Mouse (Mus musculus) adrenal gland, postnatal 4 days (tissue): ENCODE results near the gene Slc17a7. TPM values are rescaled to one million over a fixed set of nuclear protein-coding genes. Genes with fewer than 3 reads are reported as not detected.
A peak's percentile ranks its signal among the peaks of the same experiment; 100 is the strongest.
"Not testable (repeated sequence)": the region's sequence is repeated elsewhere in the genome, so short reads cannot be mapped to it uniquely, and the experiment has no call there.

Source experiments
- DNase-seq, 2 experiments: peaks; one replicate each; pipeline ENCODE4 v3.0.0; 2021 to 2022; ENCODE audit warnings: low spot score in 2 of 2, mixed read lengths in 2 of 2
- total RNA-seq, 2 experiments: library from RNA; stranded (reverse); gene quantifications; 2 replicates each; pipeline ENCODE4 v1.2.3; 2021

Slc17a7 gene
- total RNA-seq, 2 experiments from 2014 or later = 0.31 to 1.9 TPM

DNA sequence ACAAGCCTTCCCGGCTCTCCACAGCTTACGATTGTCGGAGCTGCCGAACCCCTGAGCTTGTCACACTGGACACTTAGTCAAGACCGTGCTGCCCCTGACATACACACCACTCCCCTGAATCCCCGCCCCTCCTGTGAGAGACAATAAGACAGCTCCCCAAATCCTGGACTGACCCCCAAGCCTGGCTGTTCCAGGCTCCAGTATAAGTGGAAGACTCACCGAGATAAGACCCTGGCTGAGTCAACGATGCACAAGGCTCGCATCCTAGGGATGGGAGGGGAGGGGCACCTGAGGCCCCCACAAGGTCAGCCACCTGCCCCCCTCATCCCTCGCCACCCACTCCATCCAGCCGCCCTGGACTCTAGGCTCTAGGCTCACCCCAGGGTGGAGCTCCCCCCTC, 31.9 kb upstream of the Slc17a7 start:
- no peak for DNase-seq

DNA sequence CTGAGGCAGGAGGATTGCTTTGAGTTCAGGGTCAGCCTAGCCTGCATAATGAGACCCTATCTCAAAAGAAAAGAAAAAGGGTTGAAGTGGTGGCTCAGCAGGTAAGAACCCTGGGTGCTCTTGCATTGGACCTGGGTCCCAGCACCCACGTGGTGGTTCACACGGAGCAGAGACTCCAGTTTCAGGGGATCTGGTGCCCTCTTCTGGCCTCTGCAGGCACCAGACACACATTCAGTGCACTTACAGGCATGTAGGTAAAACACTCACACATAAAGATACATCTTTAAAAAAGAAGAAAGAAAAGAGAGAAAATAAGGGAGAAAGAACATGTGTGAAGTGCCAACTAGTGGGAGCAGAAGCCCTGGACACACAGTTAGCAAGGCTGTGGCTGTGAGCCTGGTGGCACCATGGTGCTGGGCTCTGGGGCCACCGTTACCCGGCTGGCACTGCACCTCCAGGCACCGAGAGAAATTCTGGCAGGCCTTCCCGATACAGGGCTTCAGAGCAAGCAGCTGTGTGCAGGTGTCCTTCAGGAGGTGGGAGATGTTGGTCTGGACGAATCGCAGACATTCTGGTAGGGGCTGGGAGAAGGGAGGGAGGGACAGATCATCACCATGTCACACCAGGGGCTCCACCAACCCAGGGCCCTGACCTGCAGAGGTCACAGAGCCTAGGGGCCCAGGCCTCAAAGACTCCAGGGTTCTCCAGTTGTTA, 30.1 kb upstream of the Slc17a7 start:
- no peak for DNase-seq

DNA sequence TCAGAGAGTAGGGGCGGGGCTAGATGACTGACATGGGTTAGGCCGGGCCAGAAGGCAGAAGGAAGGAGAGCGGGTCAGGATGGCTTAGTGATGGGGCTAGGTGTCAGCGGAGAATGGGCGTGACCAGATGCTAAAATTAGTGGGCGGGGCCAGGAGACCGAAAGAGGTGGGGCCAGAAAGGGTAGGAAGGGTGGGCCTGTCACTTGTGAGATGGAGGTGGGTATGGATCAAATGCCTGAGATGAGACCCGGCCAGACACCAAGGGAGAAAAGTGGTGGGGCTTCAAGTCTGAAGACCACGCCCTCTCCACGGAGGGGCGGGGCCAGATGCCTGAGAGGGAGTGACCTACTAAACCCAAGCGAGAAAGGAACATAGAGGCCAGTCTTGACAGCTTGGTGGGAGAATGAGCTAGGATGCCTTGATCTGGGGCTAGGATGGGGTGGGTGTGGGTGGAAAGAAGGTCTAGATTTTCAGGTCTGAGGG, 29.2 kb upstream of the Slc17a7 start:
- DNase-seq = no peak

DNA sequence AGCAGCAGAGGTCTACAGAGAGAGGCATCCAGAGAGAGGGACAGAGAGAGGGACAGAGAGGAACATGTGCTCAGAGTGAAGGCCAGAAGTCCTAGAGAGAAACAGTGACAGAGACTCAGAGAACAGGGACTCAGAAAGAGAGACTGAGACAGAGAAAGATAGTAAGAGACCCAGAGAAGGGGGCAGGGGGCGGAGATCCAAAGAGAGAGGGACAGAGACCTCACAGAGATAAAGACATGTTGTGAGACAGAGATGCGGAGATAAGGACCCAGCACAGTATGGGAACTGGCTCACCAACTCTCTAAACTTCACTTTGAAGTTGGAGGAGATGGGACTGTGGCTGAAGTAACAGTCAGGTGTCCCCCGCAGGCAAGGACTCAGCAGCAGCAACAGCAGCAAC, 28.4 kb upstream of the Slc17a7 start:
- DNase-seq = no peak

DNA sequence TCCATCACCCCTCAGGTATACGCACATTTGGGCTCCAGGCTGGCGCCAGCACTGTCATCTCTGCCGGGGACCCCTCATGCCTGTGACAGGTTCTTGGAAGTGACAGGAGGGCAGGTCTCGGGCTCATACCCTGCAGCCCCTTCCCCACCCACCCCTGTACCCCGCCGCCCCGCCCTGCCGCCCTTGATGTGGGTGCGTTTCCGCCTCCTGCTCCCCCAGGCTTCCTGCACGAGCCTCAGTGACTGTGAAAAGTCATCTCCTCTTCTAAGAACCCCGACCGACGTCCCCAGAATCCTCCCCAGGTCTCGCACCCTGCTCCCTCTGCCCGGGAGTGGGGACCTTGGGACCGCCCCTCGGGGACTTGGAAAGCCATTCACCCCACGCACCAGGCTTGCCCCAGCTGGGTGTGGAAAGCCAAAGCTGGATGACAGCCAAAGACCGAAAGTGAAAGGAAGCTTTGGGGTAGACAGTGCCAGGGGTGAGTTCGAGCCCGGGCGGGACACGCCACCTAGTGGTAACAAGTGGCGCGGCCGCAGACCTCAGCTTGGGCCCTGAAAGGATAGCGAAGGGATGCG, 27.7 kb upstream of the Slc17a7 start, which contains the start of the genes Gm45713 and Flt3l:
Gm45713 (minus strand) TSS at position 239 of the 575 bp plus-strand sequence.
Flt3l (minus strand) TSS at position 440 of the 575 bp plus-strand sequence.
- peak; percentile 81 to 86 for DNase-seq

DNA sequence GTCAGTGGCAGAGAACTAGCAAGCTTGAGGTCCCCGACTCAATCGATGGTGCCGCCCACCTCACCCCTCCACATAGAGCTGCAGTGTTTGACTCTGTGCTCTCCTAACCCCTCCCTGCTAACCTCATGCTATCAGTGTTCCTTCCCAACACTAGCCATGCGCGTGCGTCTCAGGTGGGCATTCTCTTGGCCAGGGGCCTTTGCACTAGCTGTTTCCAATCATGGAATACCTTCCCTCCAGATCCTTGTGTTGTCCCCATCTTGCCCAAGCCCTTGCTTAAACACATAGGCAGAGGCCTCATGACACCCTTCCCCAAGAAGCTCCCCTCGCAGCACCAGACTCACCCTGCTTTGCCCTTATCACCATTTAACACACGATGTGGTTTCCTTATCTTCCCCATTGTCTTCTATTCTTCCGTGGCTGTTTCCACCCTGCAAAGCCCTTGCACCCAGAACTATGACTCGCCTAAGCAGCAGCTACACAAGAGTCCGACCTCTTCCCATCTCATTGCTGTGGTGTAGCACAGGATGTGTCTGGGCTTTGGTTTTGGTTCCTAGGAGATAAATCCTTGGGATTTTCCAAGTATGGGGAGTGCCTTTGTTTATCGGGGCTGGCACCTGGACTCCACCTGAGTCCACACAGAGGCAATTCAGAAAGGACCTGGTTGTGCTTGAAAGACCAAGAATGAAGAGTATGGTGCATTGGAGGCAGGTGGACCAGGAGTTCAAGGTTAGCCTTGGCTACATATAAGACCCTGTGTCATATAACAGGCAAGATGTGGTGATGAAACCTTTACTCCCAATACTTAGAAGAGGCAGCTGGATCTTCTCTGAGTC, 26.4 kb upstream of the Slc17a7 start:
- no peak for DNase-seq

DNA sequence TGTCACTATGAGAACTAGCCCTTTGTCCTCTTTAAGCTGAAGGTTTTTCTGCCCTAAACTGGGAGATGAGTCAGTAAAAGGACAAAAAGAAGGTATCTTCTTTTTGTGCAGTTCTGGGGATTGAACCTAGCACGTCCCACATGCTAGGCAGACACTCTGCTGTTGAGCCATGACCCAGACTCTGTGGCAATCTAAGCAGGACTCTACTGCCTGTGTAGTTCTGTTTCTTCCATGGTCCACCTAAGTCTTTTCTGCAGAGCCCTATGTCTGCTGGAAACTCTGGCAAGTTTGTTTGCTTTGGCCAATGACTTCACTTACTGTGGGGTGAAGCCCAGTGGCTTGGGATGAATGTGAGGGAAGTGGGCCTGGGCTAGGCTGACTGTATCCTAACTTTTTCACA, 25.3 kb upstream of the Slc17a7 start:
- DNase-seq = no peak

DNA sequence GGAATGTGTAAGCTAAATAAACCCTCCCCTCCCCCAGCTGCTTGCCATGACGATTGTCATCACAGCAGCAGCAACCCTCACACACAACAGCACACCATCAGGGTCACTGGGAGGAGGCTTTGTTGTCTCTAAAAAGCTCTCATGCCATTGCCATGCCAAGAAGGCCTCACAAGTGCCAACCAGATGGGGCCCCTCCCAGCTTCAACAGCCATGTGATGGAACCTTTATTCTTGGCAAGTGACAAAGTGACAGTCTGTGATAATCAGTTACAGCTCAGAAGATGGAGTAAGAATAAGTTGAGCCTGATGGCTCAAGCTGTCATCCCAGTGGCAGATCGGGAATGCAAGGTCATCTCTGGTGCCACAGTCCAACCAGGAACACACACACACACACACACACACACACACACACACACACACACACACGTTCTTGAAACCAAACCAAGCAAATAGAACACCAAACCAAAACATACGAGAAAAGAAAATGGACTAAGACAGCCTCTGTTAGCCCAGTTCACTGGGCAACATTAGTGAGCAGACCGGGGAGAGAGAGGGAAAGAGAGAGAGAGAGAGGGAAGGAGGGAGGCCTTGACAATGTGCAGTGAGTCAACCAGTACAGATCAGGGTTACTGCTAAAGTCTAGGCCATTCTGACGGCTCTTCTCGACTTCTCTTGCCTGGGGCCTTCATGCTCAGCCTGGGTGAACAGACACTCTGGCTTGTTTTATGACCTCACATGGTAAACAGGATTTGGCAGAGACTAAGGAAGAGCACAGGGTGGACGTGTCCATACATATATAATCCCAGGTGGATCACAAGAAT, 23.6 kb upstream of the Slc17a7 start:
- DNase-seq = no peak

DNA sequence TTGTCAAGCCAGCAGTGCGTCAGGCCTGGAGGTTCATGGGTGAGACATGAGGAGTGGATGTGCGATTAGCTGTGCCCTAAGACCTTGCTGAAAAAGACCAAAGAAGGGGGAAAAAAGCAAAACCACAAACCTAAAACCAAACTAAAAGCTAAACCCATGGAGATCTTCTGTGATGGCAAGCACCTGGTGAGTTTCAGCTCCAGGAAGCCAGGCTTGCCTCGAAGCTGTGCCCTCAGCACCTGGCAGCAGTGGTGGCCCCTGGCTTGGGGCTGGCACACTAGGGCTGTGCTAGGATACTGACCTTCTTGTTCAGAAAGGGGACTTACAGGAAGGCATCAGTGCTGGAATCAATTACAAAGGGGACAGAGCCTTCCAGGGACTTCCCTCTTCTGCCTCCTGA, 22.4 kb upstream of the Slc17a7 start:
- DNase-seq = no peak

DNA sequence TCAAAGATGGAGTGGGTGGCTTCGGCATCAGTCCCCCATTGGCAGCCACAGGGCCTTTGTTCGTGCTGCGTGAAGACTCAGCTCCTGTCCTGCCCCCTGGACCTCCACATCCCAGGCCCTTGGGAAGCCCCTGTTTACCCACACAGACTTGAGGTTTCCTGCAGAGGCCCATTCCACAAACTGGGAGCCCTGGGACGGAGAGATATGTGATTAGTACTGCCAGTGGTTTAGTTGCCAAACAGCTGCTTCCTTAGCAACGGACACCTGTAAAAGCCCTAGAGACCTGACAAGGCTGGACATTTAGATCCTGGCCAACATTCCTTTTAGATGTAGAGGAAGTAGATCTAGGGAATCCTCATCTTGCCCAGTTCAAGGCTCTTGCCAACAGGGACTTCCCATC, 21.8 kb upstream of the Slc17a7 start:
- DNase-seq = no peak

DNA sequence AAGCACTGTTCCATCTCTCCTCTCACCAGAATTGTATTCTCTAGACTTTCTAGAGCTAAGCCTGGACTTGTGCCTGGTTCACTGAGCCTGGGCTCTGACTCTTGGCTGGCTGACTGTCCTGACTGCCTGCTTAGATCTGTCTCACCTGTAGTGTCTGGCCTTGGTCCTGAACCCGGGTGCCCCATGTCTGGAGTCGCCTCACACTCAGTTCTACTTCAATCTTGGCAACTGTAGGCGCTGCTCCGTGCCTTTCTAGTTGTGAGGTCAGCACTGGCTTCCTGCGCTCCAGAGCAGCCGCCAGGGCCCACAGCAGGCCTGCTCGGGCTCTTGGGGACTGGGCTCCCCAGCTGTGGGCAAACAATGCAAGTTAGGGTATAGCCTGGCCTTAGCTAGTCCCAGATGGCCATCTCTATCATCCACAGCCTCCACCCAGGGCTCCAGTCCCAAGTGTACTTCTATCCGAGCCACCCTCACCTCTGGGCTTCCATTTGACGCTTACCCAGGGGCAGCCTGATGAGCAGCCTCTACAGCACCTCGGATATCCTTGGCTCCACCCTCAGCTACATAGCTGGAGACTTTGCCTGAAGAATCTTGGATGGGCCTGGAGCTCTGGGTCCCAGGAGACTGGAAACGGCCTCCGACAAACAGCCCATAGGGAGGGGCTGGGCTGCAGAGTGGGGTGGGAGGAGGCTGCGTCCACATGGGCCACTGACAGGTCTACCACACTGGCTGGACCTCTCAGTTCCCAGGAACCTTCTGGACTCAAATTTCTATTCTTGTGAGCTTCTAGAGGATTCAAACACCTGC, 19.2 kb upstream of the Slc17a7 start:
- DNase-seq = no peak

DNA sequence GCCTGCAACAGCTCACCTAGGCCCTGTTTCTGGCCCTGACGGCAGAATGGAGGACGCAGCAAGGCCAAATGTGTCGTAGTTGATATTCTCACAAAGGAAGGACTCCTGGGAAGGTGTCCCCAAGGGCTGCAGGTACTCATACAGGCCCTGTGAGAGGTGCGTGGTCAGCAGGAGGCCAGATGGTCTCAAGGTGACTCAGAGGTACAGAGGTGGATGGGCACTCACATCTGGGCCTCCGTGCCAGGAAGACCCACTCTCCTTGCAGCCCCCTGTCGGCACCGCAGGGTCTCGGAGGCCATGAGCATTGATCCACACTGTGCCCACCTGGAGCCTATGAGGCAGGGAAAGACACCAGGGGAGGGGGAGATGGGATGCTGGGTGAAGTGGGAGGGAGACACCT, 18.3 kb upstream of the Slc17a7 start:
- no peak for DNase-seq

DNA sequence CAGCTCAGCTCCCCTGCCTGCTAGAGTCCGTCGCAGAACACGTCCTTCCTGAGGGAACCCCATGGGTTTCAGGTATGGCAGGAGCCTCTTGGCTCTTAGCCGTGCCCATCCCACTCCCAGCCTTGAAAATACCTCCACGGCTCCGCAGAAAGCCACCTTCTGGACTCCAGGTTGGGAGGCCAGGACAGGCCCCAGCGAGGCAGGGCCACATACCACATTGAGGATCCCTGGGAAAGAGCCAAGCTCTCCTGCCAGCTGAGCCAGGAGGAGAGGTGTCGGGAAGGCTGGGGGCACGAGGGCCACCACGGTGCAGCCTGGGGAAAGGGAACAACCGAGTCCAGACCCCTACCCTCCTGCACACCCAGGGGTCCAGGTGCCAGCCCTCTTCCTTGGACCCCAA, 16.5 kb upstream of the Slc17a7 start:
- no peak for DNase-seq

DNA sequence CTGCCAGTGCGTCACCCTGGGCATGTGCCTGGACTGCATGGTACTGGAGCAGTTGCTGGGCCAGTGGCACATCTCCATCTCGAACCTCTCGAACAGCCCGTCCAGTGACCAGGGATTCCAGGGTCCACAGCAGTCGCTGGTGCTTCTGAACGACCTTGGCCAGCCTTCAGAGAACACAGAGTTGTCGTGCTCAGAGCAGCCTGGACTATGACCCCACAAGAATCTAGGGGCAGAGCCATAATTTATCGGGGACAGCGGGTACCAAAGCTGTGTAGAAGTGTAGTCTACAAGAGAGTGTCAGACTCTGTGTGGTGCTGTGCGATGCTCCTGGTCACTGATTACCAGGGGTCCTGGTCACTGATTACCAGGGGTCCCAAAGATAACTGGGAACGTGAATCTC, 15.8 kb upstream of the Slc17a7 start:
- no peak for DNase-seq

DNA sequence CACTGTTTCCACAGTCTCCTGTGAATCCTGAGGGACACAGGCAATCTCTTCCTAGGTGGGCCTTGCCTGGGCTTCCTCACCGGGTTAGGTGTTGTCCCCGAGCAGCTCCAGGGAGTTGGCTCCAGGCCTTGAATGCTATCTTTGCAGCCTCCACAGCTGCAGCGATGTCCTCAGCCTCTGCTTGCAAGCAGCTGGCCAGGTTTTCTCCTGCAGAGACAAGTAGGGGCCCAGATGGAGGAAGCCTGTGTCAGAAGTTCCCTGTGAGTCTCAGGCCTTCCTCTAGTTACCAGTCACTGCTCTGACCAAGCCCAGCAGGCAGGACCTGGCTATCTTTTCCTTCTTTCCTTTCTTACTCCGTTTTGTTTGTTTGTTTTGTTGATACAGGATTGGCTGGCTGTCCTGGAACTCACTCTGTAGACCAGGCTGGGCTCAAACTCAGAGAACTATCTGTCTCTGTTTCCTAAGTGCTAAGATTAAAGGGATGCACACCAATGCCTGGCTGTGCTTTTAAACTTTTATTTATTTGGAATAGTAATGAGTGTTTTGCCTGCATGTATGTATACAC, 15.1 kb upstream of the Slc17a7 start:
- DNase-seq = no peak

DNA sequence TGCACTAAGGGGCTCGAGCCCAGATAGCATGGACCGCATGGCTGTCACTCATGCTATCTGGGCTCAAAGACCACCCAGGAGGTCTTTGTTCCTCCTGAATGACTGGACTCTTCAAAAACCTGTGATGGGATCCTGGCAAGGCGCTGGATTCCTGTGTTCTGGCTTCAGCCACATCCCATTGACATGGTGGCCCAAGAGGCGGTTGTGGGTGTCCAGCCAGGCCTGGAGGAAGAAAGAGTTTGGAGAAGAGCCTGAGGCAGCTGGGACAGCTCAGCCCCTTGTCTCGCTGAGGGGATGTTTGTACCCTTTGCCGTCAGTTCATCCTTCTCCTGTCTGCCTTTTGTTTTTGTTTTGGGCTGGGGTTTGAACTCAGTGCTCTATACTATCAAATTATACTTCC, 14.2 kb upstream of the Slc17a7 start:
- no peak for DNase-seq

DNA sequence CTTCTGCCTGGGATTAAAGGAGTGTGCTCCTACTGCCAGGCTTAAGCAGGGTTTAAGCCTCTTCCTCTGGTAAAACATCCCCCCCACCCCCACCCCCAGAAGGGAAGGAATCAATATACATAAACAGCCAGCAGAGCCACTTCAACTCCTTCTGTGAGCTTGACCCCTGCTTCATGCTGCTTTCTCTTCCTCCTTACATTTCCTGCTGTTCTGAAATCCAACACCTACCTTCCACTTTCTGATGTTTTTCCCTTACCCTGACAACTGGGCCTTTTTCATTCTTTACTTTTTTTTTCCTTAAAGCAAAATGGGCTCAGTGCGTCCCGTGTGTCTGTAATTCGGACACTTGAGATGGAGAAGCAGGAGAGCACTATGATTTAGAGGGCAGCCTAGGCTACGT, 13.4 kb upstream of the Slc17a7 start:
- no peak for DNase-seq

DNA sequence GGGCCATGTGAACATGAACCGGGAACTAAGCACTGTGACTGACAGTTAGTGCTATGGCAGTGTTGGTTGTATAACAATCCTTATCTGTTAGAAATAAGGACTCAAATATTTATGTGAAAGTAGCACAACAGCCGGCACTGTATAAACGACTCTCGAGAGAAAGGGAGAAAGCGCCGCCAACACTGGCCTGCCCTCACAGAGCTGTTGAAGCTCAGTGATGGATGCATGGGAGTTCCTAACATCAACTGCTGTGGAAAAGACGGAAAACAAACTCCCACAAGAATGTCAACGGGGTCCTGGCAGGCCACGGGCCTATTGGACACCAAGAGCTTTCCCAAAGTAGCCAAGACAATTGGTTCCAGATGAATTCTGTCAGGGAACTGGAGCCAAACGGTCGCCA, 12.4 kb upstream of the Slc17a7 start:
- DNase-seq = no peak

DNA sequence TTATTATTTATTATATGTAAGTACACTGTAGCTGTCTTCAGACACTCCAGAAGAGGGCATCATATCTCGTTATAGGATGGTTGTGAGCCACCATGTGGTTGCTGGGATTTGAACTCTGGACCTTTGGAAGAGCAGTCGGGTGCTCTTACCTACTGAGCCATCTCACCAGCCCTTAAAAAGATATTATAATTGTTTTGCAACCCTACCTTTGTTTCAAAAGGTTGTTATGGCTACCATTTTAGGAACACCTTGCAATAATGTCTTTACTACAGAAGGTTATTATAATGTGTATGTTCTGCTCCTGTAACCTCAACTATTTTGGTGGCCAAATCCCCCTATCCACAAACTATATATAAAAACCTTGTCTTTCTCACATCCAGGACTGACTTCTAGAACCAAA, 10.7 kb upstream of the Slc17a7 start:
- not testable (repeated sequence) for DNase-seq

DNA sequence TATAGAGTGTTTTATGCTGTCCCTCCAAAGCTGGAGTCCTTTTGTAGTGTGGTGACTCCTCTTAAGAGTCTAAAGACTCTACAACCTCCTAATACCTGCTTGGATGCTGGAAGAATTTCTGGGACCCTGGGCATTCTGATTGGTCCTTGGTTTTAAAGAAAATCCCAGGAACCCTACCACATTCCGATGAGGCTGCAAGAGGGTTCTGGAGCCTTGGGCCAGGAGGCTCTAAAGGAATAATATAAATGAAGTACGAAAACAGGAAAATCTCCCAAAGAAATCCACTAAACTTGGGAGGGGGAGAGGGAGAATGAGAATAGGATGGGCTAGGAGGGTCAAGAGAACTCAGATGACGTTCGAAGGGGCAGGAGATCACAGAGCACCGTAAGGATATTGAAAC, 10.2 kb upstream of the Slc17a7 start:
- no peak for DNase-seq
